Mouse (Mus musculus) erythroblast, embryonic 14.5 days (primary cell): ENCODE results near the gene Ank3.

Experiments used
- GATA1 ChIP-seq: IDR thresholded peaks from 2 replicates; pipeline ENCODE4 v1.6.1; 2012; ENCODE audit warnings: low read length, inconsistent platforms, mixed read lengths
- TAL1 ChIP-seq: IDR thresholded peaks from 3 replicates; pipeline ENCODE4 v1.6.1; 2012; ENCODE audit warnings: low read length, inconsistent platforms, mixed read lengths

GRCm38 (mm10) chr10:69803135-69803756 lies 404.7 kb downstream of the Ank3 start:
- TF ChIP-seq TAL1 = no peak
- TF ChIP-seq GATA1 = no peak
